Mouse (Mus musculus): ENCODE results near the gene Tbx18.

DNA sequence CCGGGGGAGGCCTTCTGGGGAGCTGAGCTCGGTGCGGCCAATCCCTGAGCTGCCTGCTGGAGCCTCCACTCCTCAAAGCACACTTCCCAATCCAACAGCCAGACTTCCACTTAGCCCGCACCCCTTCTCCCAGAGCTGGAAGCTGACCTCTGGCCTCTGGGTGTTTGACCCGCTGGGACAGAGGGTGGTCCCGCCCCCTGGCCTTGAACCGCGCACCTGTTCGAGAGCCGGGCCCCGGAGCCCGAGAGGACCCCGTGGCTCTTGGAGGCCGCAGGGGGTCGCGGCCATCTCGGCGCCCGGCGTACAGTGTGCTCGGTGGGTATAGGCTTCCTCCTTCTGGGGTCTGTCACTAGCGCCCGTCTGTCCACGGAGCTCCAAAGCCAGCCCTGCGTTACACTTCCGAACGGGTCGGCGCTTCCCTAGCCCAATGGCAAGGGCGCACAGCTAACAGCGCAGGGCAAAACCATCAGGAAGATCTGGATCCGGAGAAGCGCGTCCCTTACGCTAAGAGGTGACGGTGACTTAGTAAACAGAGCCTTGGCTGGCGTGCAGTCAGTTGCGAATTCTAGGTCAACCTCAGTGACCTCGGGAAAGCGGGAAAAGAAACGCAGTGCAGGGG, 8.6 kb upstream of the Tbx18 start:
- no peak for TF ChIP-seq CTCF (IDR thresholded peaks at IDR 0.05; ENCODE audit: low read depth)
- TF ChIP-seq EP300 (IDR thresholded peaks at IDR 0.05; ENCODE audit: low read depth): no peak
